Mouse (Mus musculus) hindbrain, embryonic 10.5 days (tissue): ENCODE data around the gene Ptx4. TPM values are rescaled to one million over a fixed set of nuclear protein-coding genes. Genes with fewer than 3 reads are reported as not detected.

ENCODE experiments used
- DNase-seq: peaks from one replicate; pipeline ENCODE4 v3.0.0-alpha.2; 2017; ENCODE audit warnings: low spot score
- H3K27ac ChIP-seq: fragments of 300-500 bp; sonication (generic); 2 replicates; pipeline ENCODE4 v1.5.1; 2016; ENCODE audit warnings: mild to moderate bottlenecking, moderate library complexity
- H3K27me3 ChIP-seq: fragments of 300-500 bp; sonication (generic); 2 replicates; pipeline ENCODE4 v1.6.1; 2016; ENCODE audit warnings: mild to moderate bottlenecking; ENCODE audit not compliant: poor library complexity, insufficient read depth, severe bottlenecking
- H3K36me3 ChIP-seq: fragments of 300-500 bp; sonication (generic); 2 replicates; pipeline ENCODE4 v1.6.1; 2016; ENCODE audit warnings: mild to moderate bottlenecking, moderate library complexity
- H3K4me1 ChIP-seq: fragments of 300-500 bp; sonication (generic); replicated peaks from 2 replicates; pipeline ENCODE4 v1.6.1; 2016; ENCODE audit warnings: mild to moderate bottlenecking
- H3K4me3 ChIP-seq: fragments of 300-500 bp; sonication (generic); 2 replicates; pipeline ENCODE4 v1.5.1; 2016; ENCODE audit warnings: mild to moderate bottlenecking, moderate library complexity
- H3K9me3 ChIP-seq: fragments of 300-500 bp; sonication (generic); 2 replicates; pipeline ENCODE4 v1.6.1; 2016; ENCODE audit warnings: mild to moderate bottlenecking, moderate library complexity
- WGBS: fragments of 180-500 bp; shearing (Covaris S2); methylation state at CpG from one replicate; pipeline ENCODE4 v1.1.7; 2016; 5-methylcytosine and 5-hydroxymethylcytosine counted together
- polyA plus RNA-seq: library from polyadenylated mRNA; unstranded; fragments of >200 nt; fragmentation: Nextera tagmentation; extraction: Ambion mirVana; gene quantifications from 2 replicates; pipeline ENCODE4 v1.2.1, GENCODE M21; 2016

Ptx4 gene
- polyA plus RNA-seq, 1 experiment from 2014 or later, result not detected

- Histone ChIP-seq H3K4me3 (no peak overlapping the region), H3K4me1 (peaks cover 9% of the 10 kb centered on the region; the same call in 1 of the 2 replicates), H3K36me3 (no peaks in the 10 kb centered on the region), H3K27ac (no peak overlapping the region), H3K9me3 (no peaks in the 10 kb centered on the region), H3K27me3 (no peaks in the 10 kb centered on the region; the same call in 1 of the 2 replicates)
- WGBS, result 94% methylated on average over 3 of the region's 3 CpGs
- no peak for DNase-seq
These were observed 52.0 kb downstream of the Ptx4 start for GRCm38 (mm10) chr17:25172558-25172957.

Other genes starting within 250 kb of the Ptx4 start
- gene Nubp2, start 234.4 kb upstream of the Ptx4 start, polyA plus RNA-seq, result 90.0 and 95.5 TPM in 2 replicates
- gene Spsb3, start 234.1 kb upstream of the Ptx4 start, polyA plus RNA-seq, result 48.9 and 53.4 TPM in 2 replicates
- gene Eme2, start 225.7 kb upstream of the Ptx4 start, polyA plus RNA-seq, result 30.8 and 36.3 TPM in 2 replicates
- 96.7 and 102 TPM in 2 replicates for gene Mrps34, start 225.6 kb upstream of the Ptx4 start, polyA plus RNA-seq
- 44.7 and 46.5 TPM in 2 replicates for gene Nme3, start 224.3 kb upstream of the Ptx4 start, polyA plus RNA-seq
- 51.4 and 61.7 TPM in 2 replicates for gene Mapk8ip3, start 183.8 kb upstream of the Ptx4 start, polyA plus RNA-seq
- 358 and 426 TPM in 2 replicates for gene Jpt2, start 160.1 kb upstream of the Ptx4 start, polyA plus RNA-seq
- 7.9 and 9.1 TPM in 2 replicates for gene Cramp1l, start 105.0 kb upstream of the Ptx4 start, polyA plus RNA-seq
- gene Ift140, start 104.7 kb upstream of the Ptx4 start, polyA plus RNA-seq, result 25.1 and 31.7 TPM in 2 replicates
- 13.0 and 13.7 TPM in 2 replicates for gene Tmem204, start 37.2 kb upstream of the Ptx4 start, polyA plus RNA-seq
- gene Telo2, start 4.8 kb upstream of the Ptx4 start, polyA plus RNA-seq, result 49.9 and 52.3 TPM in 2 replicates
- 23.5 and 24.7 TPM in 2 replicates for gene Clcn7, start 12.6 kb downstream of the Ptx4 start, polyA plus RNA-seq
- not detected in 2 replicates for gene Ccdc154, start 41.7 kb downstream of the Ptx4 start, polyA plus RNA-seq
- gene Gm38655, start 54.7 kb downstream of the Ptx4 start, polyA plus RNA-seq, result not detected in 2 replicates
- 35.6 and 36.3 TPM in 2 replicates for gene BC003965, start 63.8 kb downstream of the Ptx4 start, polyA plus RNA-seq
- gene Unkl, start 67.6 kb downstream of the Ptx4 start, polyA plus RNA-seq, result 8.5 and 8.6 TPM in 2 replicates
- 63.3 and 73.2 TPM in 2 replicates for gene Gnptg, start 119.4 kb downstream of the Ptx4 start, polyA plus RNA-seq
- 76.9 and 86.4 TPM in 2 replicates for gene Tsr3, start 119.4 kb downstream of the Ptx4 start, polyA plus RNA-seq
- gene Baiap3, start 135.6 kb downstream of the Ptx4 start, polyA plus RNA-seq, result 2.3 and 3.5 TPM in 2 replicates
- 862 and 894 TPM in 2 replicates for gene Ube2i, start 153.9 kb downstream of the Ptx4 start, polyA plus RNA-seq
- gene Prss34, start 177.6 kb downstream of the Ptx4 start, polyA plus RNA-seq, result not detected in 2 replicates
- gene Prss28, start 187.9 kb downstream of the Ptx4 start, polyA plus RNA-seq, result not detected in 2 replicates
- gene Prss29, start 197.9 kb downstream of the Ptx4 start, polyA plus RNA-seq, result not detected in 2 replicates
- gene Tpsab1, start 224.8 kb downstream of the Ptx4 start, polyA plus RNA-seq, result not detected in 2 replicates
- gene Tpsb2, start 245.5 kb downstream of the Ptx4 start, polyA plus RNA-seq, result not detected in 2 replicates
- 0.50 TPM in 1 of 2 replicates, not detected in the other for gene Tpsg1, start 248.5 kb downstream of the Ptx4 start, polyA plus RNA-seq